Mouse (Mus musculus) embryo, embryonic 10 days (tissue): Measurements from ENCODE around the gene Zfp866.

Experiments used
- DNase-seq: peaks from one replicate; pipeline ENCODE4 v3.0.0-alpha.2; 2015; ENCODE audit warnings: low spot score

Gene Zfp866

GRCm38 (mm10) chr8:69790773-69791367, at the start of gene Zfp866, which contains the start of gene Atp13a1:
TSS of gene Zfp866 (minus strand) at chr8:69791178.
TSS of gene Atp13a1 (plus strand) at chr8:69791163.
- DNase-seq = peak; percentile 94

- no peak for DNase-seq
Measured at GRCm38 (mm10) chr8:69837057-69837682, 46.2 kb upstream of the Zfp866 start.

- peak; percentile 97 for DNase-seq
Measured at GRCm38 (mm10) chr8:69832298-69832853, 41.4 kb upstream of the Zfp866 start, which contains the start of gene Pbx4. TSS of gene Pbx4 (plus strand) at chr8:69832491.

GRCm38 (mm10) chr8:69826371-69826770, 35.4 kb upstream of the Zfp866 start:
- DNase-seq = no peak

- peak; percentile 92 for DNase-seq
Measured at GRCm38 (mm10) chr8:69822386-69823191, 31.6 kb upstream of the Zfp866 start, which contains the start of gene Lpar2. TSS of gene Lpar2 (plus strand) at chr8:69822429.

- peak; percentile 84 for DNase-seq
Measured at GRCm38 (mm10) chr8:69821971-69822385, 31.0 kb upstream of the Zfp866 start.

- DNase-seq = no peak
Measured at GRCm38 (mm10) chr8:69820466-69820865, 29.5 kb upstream of the Zfp866 start.

GRCm38 (mm10) chr8:69815396-69815795, 24.4 kb upstream of the Zfp866 start:
- DNase-seq = no peak

- DNase-seq = no peak
Measured at GRCm38 (mm10) chr8:69814881-69815280, 23.9 kb upstream of the Zfp866 start.

- DNase-seq = no peak
Measured at GRCm38 (mm10) chr8:69809820-69810219, 18.8 kb upstream of the Zfp866 start.

- peak; percentile 42 for DNase-seq
Measured at GRCm38 (mm10) chr8:69808864-69809403, 18.0 kb upstream of the Zfp866 start.

GRCm38 (mm10) chr8:69808094-69808863, 17.3 kb upstream of the Zfp866 start, which contains the start of gene Gmip:
TSS of gene Gmip (plus strand) at chr8:69808679.
- peak; percentile 89 for DNase-seq

- DNase-seq = no peak
Measured at GRCm38 (mm10) chr8:69807236-69807635, 16.3 kb upstream of the Zfp866 start.

- no peak for DNase-seq
Measured at GRCm38 (mm10) chr8:69805491-69805890, 14.5 kb upstream of the Zfp866 start.

GRCm38 (mm10) chr8:69805086-69805485, 14.1 kb upstream of the Zfp866 start:
- DNase-seq = no peak

GRCm38 (mm10) chr8:69804537-69804936, 13.6 kb upstream of the Zfp866 start:
- DNase-seq = no peak

- no peak for DNase-seq
Measured at GRCm38 (mm10) chr8:69803366-69803765, 12.4 kb upstream of the Zfp866 start.

GRCm38 (mm10) chr8:69802216-69802615, 11.2 kb upstream of the Zfp866 start:
- no peak for DNase-seq

GRCm38 (mm10) chr8:69801796-69802195, 10.8 kb upstream of the Zfp866 start:
- DNase-seq = no peak

- no peak for DNase-seq
Measured at GRCm38 (mm10) chr8:69799946-69800345, 9.0 kb upstream of the Zfp866 start.

GRCm38 (mm10) chr8:69799261-69799660, 8.3 kb upstream of the Zfp866 start:
- no peak for DNase-seq
